Mouse (Mus musculus): ENCODE data around the gene Mbd3.
A peak's percentile ranks its signal among the peaks of the same experiment; 100 is the strongest.

Mbd3 gene

DNA sequence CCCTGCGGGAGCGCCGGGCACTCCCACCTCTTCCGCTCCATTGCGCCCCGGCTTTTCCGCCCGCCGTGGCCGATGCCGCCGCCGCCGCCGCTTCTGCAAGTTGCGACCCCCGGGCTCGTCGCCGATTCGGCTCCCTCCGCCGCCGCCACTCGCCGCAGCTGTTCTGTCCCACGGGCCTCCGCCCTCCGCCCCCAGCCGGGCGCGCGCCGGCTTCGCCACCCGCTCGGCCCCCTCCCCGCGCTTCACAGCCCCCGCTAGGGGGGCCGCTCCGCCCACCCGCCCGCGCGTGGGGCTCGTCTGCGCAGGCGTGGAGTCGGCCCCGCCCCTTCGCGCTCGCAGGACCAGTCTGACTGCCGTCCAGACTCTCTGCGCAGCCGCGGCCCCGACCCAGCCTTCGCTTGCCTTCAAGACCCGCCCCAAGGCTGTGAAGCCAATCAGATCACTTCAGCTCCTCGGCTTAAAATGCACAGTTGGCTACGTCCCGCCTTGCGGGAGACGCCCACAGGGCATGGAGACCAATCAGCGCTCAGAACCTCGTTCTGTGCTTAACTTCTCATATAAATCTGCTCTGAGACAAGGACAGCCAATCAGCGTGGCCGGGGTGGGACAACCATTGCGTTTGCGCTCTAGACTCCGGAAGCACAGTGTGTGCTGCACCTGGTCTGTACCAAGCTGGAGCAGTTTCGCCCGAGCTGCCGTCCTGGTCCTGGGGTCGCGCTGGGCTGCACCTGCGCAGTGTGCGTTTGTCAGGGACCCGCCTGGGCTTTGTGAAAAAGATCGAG, at the start of gene Mbd3:
TSS of gene Mbd3 (minus strand) at position 360 of the 782 bp plus-strand sequence.
- DNase-seq (ENCODE audit: low spot score): peak; percentile 99

DNA sequence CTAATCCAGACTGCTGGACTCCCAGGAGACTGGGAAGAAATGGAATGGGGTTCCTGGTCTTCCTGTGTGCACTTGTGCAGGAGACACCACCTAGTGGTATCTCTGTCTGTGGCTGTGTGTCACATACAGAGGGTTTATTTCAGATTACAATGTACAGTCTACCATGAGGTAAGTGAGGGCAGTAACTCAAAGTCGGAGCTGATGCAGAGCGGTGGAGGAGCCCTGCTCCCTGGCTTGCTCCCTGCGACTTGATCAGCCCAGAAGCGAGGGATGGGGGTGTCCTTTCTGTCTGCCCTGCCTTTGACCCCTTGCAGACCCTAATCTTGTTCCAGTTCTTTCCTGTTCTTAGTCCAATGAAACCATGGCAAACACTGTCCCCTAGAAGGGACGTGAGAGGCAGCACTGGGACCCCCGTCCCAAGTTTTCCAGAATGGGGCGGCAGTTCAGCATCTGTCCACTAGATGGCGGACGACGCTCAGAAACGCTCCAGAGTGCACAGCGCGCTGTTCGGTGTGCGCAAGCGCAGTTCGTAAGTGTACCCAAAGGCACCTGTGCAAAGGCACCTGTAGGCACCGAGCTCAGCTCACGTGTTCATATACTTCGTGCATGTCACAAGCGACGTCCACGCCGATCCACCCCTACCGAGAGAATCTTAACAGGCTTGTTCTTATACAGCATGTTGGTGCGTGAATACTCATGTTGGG, 46.7 kb upstream of the Mbd3 start:
- peak; percentile 79 for DNase-seq (ENCODE audit: low spot score)

DNA sequence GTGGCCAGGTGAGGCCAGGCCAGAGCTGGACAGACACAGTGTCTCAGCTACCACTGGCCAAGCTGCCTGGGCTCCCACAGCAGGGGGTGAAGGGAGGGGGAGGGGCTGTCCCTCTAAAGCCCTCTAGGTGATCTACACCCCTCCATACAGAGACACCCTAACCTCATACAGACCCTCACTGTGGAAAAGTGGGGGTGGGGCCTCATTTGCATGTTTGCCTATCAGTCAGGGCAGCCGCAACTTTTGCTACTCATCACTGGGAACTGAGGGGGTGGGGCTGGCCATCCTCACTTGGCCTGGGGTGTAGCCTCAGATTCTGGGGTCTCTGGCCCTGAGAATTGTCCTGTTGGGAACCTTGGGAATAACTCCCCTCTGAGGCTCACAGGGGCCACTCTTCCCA, 45.7 kb upstream of the Mbd3 start:
- DNase-seq (ENCODE audit: low spot score): no peak

DNA sequence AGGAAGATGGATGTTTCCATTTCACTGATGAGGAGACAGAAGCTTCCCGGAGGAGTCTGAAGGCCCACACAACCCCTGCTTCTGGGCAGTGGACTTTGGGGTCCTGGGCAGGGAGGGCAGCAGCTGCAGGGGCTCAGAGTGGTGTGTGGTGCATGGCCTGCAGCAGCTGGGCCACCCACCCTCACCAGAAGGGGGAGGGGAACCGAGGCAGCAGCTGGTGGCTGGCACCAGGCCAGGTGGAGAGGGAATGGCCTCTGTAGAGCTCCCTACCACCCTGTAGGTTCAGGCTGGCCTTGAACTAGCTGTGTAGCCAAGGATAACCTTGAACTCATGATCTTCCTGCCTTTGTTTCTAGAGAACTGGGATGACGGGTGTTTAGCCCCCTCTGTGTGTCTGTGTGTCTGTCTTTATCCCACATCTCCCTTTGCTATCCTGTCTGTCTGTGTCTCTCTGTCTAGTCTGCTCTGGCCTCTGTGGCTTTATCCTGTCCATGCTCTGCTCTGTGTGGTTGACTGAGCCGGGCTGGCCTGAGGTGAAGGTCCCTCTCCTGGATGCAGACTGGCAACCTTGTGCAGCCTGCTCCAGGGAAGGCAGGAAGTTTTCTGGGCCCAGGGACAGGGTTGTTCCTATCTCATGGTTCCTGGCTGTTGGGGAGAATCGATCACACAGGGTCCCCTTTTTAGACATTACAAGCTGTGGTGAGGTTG, 45.1 kb upstream of the Mbd3 start:
- DNase-seq (ENCODE audit: low spot score): no peak

DNA sequence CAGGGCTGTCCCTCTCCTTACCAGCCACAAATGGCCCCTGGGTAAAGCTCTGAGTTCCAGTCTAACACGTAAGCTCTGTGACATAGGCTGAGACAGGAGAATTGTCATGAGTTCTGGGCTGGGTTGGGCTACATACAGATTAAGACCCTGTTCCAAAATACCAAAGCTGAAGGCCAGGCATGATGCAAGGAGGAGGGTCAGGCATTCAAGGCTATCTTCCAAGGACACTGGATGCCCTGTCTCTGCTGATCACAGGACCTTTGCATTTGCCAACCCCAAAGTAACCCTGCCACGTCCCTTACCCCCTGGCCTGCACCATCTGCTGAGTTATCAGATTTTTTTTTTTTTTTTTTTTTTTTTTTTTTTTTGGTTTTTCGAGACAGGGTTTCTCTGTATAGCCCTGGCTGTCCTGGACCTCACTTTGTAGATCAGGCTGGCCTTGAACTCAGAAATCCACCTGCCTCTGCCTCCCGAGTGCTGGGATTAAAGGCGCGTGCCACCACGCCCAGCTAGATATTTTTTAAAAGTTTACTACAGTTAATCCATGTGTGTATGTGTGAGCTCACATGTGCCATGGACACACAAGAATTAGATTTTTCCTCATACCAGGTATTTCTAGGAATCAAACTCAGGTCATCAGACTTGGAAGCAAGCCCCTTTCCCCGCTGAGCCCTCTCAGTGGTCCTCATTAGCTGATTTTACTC, 44.4 kb upstream of the Mbd3 start:
- DNase-seq (ENCODE audit: low spot score): no peak

DNA sequence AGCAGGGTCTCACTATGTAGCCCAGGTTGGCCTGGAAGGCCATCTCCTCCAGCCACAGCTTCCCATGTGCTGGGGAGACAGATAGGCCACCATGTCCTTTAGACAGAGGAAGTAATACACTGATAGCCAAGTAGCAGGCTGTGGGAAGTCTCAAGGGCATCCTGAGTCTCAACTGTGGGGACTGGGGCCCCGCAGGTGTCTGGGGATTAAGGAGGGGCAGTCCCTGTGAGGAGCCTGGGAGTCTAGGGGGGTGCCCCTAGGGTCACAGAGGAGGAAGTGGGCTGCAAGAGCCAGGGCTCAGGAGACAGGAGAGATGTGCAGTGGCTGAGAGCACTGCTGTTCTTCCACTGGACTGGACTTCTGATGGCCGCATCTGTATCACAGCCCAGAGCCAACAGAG, 43.6 kb upstream of the Mbd3 start:
- DNase-seq (ENCODE audit: low spot score): no peak

DNA sequence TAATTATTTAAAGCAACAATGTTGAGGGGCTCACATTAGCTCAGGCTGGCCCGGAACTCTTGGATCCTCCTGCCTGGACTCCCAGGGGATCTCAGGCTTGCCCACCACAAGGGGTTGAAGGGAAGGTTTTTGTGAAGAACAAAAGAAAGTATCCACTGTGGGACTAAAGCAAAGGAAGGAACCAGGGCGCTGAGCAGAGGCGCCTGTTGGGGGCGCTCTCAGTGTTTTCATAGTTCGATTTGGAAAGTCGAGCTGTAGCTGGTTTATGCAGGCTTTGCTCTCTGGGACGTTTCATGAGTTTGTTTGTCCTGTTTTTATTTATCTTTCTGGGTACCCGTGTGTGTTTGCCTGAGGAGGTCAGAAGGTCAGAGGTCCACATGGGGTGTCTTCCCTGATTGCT, 42.2 kb upstream of the Mbd3 start:
- DNase-seq (ENCODE audit: low spot score): no peak

DNA sequence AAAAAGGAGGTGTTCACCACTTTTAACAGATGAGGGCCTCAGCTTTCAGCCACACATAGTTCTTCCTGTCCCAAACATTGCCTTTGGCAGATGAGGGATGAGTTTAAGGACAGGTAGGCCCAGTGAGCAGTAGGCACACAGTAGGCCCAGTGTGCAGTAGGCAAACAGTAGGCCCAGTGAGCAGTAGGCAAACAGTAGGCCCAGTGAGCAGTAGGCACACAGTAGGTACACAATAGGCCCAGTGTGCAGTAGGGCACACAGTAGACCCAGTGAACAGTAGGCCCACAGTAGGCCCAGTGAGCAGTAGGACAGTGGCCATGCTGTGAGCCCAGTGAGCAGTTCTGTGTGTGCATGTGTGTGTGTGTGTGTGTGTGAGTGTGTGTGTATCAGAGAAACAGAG, 40.7 kb upstream of the Mbd3 start:
- no peak for DNase-seq (ENCODE audit: low spot score)

DNA sequence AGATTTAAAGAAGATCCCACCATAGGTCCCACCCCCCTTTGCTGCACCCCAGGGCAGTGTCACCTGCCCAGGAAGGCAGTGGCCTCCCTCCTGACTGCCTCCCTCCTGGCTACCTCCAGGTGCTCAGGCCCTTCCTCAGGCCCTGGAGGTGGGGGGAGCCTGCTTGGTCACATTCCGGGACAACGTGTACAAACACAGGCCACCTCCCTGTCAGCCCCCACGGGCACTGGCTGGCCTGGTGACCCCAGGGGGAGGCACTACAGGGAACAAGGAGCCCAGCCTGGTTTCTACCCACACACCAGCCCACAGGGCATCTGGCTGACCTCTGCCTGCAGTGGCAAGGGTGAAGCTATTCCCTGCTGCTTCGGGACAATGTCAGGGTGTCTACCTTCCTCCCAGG, 38.6 kb upstream of the Mbd3 start:
- no peak for DNase-seq (ENCODE audit: low spot score)

DNA sequence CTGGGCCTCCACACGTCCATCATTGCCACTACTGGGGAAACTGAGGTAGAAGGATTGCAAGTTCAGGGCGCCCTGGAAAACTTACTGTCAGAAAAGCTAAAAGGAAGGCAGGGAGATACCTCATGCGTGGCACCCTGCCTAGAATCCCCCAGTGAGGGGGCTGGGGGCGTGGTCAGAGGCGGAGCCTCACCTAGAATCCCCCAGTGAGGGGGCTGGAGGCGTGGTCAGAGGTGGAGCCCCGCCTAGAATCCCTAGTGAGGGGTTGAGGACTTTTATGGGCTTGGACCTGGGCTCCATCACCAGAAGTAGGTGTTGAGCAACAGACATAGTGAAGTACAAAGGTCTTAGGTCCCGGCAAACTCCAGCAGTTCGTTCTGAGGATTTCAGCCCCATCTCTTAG, 36.9 kb upstream of the Mbd3 start:
- no peak for DNase-seq (ENCODE audit: low spot score)

DNA sequence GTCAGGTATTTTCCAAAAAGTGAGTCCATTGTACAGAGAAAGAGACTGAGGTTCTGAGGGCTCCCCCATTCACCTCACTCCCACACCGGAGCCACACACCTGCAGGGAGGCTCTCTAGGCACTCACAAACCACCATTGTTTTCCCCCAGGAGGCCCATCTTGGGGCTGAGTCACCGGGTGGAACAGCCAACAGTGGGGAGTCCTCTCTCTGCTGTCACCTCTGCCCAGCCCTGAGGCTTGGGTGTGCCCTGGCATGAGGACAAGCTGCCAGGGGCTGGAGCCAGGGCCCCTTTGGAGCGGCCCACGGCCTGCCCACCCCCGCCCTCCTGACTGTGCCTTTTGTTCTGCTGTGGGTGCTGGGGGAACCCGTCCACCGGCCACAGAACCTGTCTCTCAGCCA, 36.4 kb upstream of the Mbd3 start:
- DNase-seq (ENCODE audit: low spot score): peak; percentile 31

DNA sequence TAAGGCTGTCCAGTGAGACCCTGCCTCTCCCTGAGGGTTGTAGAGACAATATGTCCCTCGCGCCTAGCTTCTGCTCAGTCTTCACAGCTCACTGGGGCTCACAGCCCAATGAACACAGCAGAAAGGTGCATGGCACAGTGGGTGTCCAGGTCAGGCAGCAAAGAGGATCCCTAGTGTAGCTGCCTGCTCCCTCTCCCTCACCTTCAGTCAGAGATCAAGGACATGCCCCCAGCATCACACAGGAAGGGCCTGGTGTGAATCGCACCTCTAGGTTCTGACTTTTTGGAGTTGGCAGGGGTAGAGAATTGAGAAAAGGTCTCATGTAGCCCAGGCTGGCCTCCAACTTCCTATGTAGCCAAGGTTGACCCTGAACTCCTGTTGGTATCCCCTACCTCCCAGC, 35.5 kb upstream of the Mbd3 start:
- DNase-seq (ENCODE audit: low spot score): no peak

DNA sequence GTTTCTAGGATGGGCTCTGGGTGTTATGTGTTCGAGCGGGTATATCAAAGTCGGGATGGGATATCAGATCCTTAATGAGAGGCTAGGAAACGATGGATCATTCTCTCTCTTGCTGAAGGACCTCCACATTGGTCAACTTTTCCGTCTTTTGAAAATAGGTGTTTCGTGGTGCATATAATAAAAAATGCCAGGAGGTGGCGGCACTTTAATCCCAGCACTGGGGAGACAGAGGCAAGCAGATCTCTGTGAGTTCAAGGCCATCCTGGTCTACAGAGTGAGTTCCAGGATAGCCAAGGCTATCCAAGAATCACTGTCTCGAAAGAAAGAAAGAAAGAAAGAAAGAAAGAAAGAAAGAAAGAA, 34.9 kb upstream of the Mbd3 start:
- DNase-seq (ENCODE audit: low spot score): no peak

DNA sequence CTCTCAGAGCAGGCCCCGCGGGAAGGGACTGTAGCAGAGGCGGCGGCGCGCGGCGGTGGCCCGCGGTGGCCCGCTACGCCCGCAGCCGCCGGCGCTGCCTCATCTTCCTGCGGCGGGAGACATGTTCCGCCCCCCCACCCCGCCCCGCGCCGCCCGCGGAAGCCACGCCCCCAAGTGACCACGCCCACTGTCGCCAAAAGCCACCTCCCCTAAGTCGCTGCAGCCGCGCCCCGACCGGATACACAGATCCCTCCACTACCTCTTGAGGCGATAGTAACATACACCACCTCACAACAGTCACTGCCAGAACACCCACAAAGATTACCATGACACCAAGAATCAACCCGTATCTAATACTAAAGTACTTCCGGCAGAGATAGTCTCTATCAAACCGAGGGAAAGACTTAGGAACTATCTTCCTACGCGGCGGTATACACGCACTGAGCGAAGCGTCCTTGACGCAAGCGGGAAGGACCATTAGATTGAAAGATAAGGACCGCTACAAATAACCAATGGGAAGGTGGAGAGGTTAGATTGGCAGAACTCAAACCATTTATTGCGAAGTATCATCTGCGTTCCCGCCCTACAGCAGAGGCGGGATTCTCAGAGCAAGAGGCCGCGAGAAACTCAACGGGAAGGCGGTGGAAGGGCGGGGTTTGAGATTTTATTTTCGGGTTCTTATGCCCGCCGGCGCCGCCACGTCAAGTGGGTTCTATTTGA, 34.3 kb upstream of the Mbd3 start, which contains the start of gene Tcf3:
TSS of gene Tcf3 (minus strand) at position 135 of the 720 bp plus-strand sequence.
- peak; percentile 98 for DNase-seq (ENCODE audit: low spot score)

DNA sequence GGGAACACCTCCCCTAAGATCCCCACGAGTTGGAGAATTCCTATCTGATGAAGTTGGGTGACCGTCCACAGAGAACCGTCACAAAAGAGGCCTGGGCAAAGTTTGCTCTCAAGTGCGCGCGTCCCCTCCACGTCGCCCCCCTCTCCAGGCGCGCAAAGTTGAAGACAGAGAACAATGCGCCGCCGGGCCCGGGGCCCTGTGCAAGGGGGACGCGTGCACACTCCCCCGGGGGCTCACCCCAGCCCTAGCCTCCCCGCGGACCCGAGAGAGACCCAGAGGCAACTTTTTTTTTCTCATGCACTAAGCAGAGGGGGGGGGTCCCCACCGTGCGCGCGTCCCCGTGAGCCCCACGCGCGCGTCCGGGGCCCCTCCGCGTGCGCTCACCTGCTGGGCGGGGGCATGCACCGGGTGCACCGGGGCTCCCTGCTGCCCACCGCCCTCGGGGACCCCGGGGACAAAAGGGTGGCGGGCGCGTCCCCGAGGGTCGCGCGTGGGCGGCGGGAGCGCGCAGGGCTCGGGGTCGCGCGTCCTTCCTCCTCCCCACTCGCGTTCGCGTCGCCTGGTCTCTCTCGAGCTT, 33.7 kb upstream of the Mbd3 start:
- no peak for DNase-seq (ENCODE audit: low spot score)

DNA sequence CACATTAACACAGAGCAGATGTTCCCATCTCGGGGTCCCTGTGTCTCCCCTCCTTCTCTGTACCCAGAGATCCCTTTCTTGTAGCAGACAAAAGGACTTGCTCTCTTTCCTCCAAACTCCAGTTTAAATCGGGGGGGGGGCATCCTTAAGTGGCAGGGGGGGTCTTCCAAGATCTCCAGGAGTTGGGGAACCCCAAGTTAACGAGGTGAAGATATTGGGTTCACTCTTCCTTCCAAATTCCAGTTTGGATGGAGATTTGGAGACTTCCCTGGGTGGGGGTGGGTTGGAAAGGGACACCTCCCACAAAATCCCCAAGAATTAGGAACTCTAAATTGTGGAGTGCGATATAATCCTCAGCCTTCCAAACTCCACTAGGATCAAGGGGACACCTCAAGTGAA, 33.0 kb upstream of the Mbd3 start:
- no peak for DNase-seq (ENCODE audit: low spot score)

DNA sequence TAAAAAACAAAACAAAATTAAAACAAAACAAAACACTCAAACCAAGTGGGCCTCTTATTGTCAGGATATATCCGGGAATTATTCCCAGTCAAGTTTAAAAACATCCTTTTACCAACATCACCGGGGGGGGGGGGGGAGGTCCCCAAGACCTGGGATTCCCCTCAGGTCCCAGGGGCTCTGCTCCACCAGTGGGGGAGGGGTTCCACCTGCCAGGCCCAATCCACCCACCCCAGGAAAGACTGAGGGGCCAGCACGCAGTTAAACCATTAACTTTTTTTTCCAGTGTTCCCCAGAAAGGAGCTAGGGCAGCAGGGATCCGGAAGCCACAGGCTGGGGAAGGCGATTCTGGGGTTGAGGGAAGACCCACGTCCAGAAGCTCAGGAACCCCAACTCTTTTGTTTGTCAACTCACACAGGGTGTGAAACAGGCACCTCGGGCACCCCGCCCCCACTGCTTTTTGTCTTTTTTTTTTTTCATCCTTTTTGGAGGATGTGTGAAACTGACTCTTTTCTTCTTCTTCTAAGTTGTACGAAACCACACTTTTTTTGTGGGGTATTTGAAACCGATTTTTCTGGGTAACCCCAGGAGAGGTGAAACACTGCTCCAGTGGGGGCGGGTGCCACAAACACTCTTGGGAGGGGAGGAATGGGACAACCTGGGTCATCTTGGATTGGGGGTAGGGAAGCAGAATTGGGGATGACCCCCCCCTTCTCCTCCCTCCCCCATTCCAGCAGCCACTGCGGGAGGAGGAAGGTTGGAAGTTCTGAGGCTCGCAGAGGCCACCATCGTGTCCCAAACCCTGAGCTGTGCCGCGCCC, 32.4 kb upstream of the Mbd3 start:
- no peak for DNase-seq (ENCODE audit: low spot score)

DNA sequence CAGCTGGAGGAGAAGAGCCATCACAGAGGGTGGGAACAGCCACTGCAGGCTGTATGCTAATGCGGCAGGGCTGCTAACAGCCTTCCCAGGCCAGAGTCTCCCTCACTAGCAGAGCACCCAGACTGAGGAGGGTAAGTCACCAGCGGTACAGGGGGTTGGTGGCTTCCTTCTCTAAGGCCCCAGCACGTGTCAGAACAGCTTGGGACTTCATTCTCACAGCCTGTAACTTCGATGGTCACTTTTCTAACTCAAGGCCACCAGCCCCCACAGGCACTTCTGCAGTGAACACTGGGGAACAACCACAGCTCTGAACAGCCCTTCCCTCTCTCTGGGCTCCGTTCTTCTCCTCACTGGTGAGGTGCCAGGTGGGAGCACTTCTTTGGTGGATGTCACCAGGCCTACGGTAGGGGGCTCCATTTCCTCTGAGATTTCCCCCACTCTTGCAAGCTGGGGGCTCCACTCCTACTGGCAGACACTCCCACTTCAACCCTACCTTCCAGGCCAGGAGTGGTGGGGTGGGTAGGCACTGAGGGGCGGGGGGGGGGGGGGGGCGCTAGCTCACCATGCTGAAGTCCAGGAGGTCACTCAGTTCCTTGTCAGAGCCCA, 31.1 kb upstream of the Mbd3 start:
- no peak for DNase-seq (ENCODE audit: low spot score)

DNA sequence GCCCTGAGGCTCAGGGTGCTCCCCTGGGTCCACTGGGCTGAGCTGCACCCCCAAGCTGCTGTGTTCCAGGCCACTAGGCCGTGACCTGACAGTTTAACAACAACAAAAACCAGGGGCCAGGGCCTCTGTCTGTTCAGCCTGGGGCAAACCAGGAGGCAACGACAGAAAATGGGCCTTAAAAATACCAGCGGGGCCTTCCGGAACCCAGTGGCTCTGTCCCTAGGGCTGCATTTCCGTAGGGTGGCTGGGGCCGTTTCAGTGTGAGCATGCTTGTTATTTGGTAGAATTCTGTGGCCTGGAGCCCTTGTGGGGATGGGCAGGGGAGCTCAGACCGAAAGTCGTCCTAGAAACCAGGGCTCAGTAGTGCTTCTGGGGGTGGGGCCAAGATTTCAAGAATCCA, 30.4 kb upstream of the Mbd3 start:
- DNase-seq (ENCODE audit: low spot score): no peak

DNA sequence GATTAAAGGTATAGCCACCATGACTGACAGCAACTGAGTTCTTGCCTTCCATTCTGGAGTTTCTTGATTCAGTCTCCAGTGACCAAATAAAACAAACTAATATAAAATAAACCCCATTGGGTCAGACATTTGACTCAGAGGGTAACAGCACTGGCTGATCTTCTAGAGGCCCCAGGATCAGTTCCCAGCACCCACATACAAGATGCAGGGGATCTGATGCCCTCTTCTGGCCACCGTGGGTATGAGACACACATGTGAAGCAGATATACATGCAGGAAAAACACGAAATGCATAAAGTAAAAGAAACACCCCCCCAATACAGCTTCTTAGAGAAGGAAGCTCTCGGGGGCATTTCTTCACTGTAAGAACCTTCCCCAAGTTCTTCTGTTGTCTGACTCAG, 25.7 kb upstream of the Mbd3 start:
- DNase-seq (ENCODE audit: low spot score): no peak
